10 mouse cellular contexts compared by ENCODE assay signal in the genomic region with DNA sequence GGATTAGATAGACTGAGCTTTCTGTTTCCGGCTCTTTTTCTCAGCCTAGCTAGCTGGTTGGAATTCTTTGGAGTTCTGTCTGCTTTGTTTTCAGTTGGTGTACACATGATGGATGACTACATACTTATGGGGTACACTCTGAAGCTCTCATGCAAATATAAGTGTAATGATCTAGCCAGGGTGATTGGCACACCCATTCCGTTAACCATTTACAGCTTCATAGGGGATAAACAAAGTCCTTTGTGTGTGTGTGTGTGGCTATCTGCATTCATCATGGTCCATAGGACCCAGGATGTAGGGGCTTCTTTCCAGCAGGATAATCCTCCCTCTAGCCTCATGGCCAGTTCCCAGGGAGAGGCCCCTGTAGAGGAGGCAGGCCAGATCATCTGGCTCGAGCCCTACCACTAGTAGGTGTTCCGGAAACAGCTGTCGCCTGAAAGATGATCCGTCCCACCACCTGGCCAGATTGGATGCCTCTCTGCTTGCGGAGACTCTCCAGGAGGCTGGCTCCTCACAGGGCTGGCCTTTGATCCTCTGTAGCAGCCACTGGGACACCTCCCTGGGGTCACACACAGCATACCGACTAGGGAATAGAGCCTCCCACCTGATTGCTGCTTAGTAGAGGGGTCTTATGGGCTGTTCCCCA. TPM values are rescaled to one million over a fixed set of nuclear protein-coding genes. Genes with fewer than 3 reads are reported as not detected.
DNase-seq lines count a peak whose midpoint lies in the region; ATAC-seq and TF ChIP-seq lines count a peak whose summit lies in the region.
"Had no signal": no experiment of that assay in that cellular context is flagged by ENCODE, and none has a peak within 500 bp of the region (broad histone marks: within the 10 kb centered on the region; RNA-seq: fewer than 3 reads in every experiment).

No protein-coding gene starts in this region.

- no peaks in the 10 kb centered on the region for H3K36me3 ChIP-seq in hindbrain, embryonic 11.5 days (ENCODE audit: control insufficient read depth, insufficient read depth, low read length)
- H3K36me3 ChIP-seq in limb, embryonic 14.5 days (ENCODE audit: control insufficient read depth, insufficient read depth, low read length): no peaks in the 10 kb centered on the region
- peaks cover 9% of the 10 kb centered on the region; the same call in 1 of the 2 replicates for H3K36me3 ChIP-seq in small intestine, adult 2 months (ENCODE audit: control insufficient read depth, insufficient read depth, low read length)

- 0 out of 2 replicates have a peak, but pooled peaks cover 3% of the 10 kb centered on the region for H3K4me1 ChIP-seq in hindbrain, embryonic 11.5 days (replicated peaks; ENCODE audit: control insufficient read depth, insufficient read depth, low read length)
- H3K4me1 ChIP-seq in limb, embryonic 14.5 days (ENCODE audit: control insufficient read depth, insufficient read depth, low read length): peaks cover 33% of the 10 kb centered on the region
- H3K4me1 ChIP-seq in small intestine, adult 2 months (ENCODE audit: control insufficient read depth, insufficient read depth, insufficient read length, low read length): peaks cover 12% of the 10 kb centered on the region

- 12% methylated on average over 8 of the region's 8 CpGs for WGBS in hindbrain, embryonic 11.5 days
- WGBS in limb, embryonic 14.5 days: 19% methylated on average over 8 of the region's 8 CpGs
- 22% methylated on average over 8 of the region's 8 CpGs for WGBS in small intestine, adult 2 months

- peak; percentile 33; the same call in 1 of the 2 replicates for ATAC-seq in hindbrain, embryonic 11.5 days (ENCODE audit: low FRiP score)
- ATAC-seq in limb, embryonic 14.5 days (ENCODE audit: low FRiP score, low read depth): peak; percentile 70

- no peak overlapping the region for H3K4me3 ChIP-seq in gastrocnemius, adult 2 months
- no peak overlapping the region for H3K4me3 ChIP-seq in hindbrain, embryonic 11.5 days (ENCODE audit: low read depth, low read length)
- no peak overlapping the region for H3K4me3 ChIP-seq in limb, embryonic 14.5 days (replicated peaks; ENCODE audit: low read length)
- no peak overlapping the region for H3K4me3 ChIP-seq in small intestine, adult 2 months (ENCODE audit: low read depth, low read length)

- no peak overlapping the region for H3K9ac ChIP-seq in hindbrain, embryonic 11.5 days (ENCODE audit: low read depth, low read length)
- no peak overlapping the region for H3K9ac ChIP-seq in limb, embryonic 14.5 days (ENCODE audit: low read depth, low read length, severe bottlenecking)

- DNase-seq in gastrocnemius, adult 2 months: peak; percentile 70
- DNase-seq in gastrocnemius, adult 8-10 months (ENCODE audit: low spot score in 2 of 2): no peak
- no peak for DNase-seq in hindbrain, embryonic 11.5 days (ENCODE audit: low spot score)
- peak; percentile 69 for DNase-seq in limb, embryonic 14.5 days (ENCODE audit: low spot score)
- no peak for DNase-seq in left cerebral cortex, adult 9 months (ENCODE audit: low spot score in 2 of 2)
- DNase-seq in ovary, adult 18-20 months (ENCODE audit: low spot score): no peak
- no peak for DNase-seq in thymus, postnatal 0 days (ENCODE audit: low spot score)
- DNase-seq: adrenal gland, adult 2 months; B cell, adult 2 months had no signal

- intact Hi-C loops in gastrocnemius, adult 2 months (cut with DNase I): no loop called here

- H3K4me2 ChIP-seq in hindbrain, embryonic 11.5 days (replicated peaks; ENCODE audit: low read depth, low read length): no peak overlapping the region
- H3K4me2 ChIP-seq in limb, embryonic 14.5 days (replicated peaks; ENCODE audit: low read depth, low read length, severe bottlenecking): no peak overlapping the region

- no peaks in the 10 kb centered on the region for H3K9me3 ChIP-seq in hindbrain, embryonic 11.5 days (ENCODE audit: control insufficient read depth, low read length)
- no peaks in the 10 kb centered on the region for H3K9me3 ChIP-seq in limb, embryonic 14.5 days (ENCODE audit: control insufficient read depth, low read length)

- no peak overlapping the region for H3K27ac ChIP-seq in gastrocnemius, adult 2 months
- H3K27ac ChIP-seq in hindbrain, embryonic 11.5 days (ENCODE audit: low read depth, low read length): no peak overlapping the region
- no peak overlapping the region for H3K27ac ChIP-seq in limb, embryonic 14.5 days (replicated peaks; ENCODE audit: low read depth, low read length)
- peak overlapping the region; percentile 36 for H3K27ac ChIP-seq in small intestine, adult 2 months (ENCODE audit: insufficient read depth, low read depth, low read length)

- no peak for TF ChIP-seq CTCF in gastrocnemius, adult 2 months (IDR thresholded peaks at IDR 0.05)
- no peak for TF ChIP-seq CTCF in small intestine, adult 2 months (IDR thresholded peaks at IDR 0.05; ENCODE audit: extremely low read depth, insufficient read length, insufficient replicate concordance, low read depth, low read length)

- TF ChIP-seq POLR2A in limb, embryonic 14.5 days (IDR thresholded peaks at IDR 0.05; ENCODE audit: borderline replicate concordance, extremely low read depth, insufficient read depth, insufficient read length): no peak
- TF ChIP-seq POLR2A in small intestine, adult 2 months (IDR thresholded peaks at IDR 0.05; ENCODE audit: low read depth, low read length): no peak

- H3K27me3 ChIP-seq in hindbrain, embryonic 11.5 days (ENCODE audit: control insufficient read depth, insufficient read depth, low read length): no peaks in the 10 kb centered on the region
- no peaks in the 10 kb centered on the region for H3K27me3 ChIP-seq in limb, embryonic 14.5 days (ENCODE audit: control insufficient read depth, insufficient read depth, low read length)
- no peaks in the 10 kb centered on the region for H3K27me3 ChIP-seq in small intestine, adult 2 months (ENCODE audit: control insufficient read depth, insufficient read depth, low read length)

RNA-seq across cellular contexts. Expression of a gene that starts 57.6 kb away (rescaled TPM):
- total RNA-seq in gastrocnemius, adult 2 months (2021): 10 to 100 TPM in 1 of 2 experiments, 1 to 10 TPM in 1; 8.3 to 11.4 TPM
- total RNA-seq in gastrocnemius, adult 8-10 months (2022): 1 to 10 TPM; 3.8 to 7.3 (median 6.2) TPM
- 27.0 and 31.9 TPM in 2 replicates for polyA plus RNA-seq in hindbrain, embryonic 11.5 days (2014; fragmentation: Nextera tagmentation; extraction: Ambion mirVana)
- polyA plus RNA-seq in limb, embryonic 14.5 days (2012; rRNA removed): 39.7 and 48.3 TPM in 2 replicates
- polyA plus RNA-seq in limb, embryonic 14.5 days (2014; fragmentation: Nextera tagmentation; extraction: Ambion mirVana): 27.1 and 37.1 TPM in 2 replicates
- polyA plus RNA-seq in small intestine, adult 2 months (2012; rRNA removed): 58.7 and 129 TPM in 2 replicates
- polyA plus RNA-seq in thymus, postnatal 0 days (2015; fragmentation: Nextera tagmentation; extraction: Ambion mirVana): 31.9 and 39.9 TPM in 2 replicates

Comparison
In these comparisons a context has a peak if more than half of its experiments do, and no peak if none do; other contexts are left out.
1. DNase-seq: peak in gastrocnemius, adult 2 months (single experiment) and limb, embryonic 14.5 days (single experiment); none in gastrocnemius, adult 8-10 months (0 of 2), hindbrain, embryonic 11.5 days (single experiment), left cerebral cortex, adult 9 months (0 of 2), ovary, adult 18-20 months (single experiment) and thymus, postnatal 0 days (single experiment).